Mouse (Mus musculus) liver, adult 2 months (tissue): ENCODE measurements around the gene Olfr1086.

Experiments used
- CTCF ChIP-seq: fragments of 200-500 bp; IDR thresholded peaks from 2 replicates; pipeline ENCODE4 v1.5.1; 2011; ENCODE audit warnings: low read depth, low read length, control low read depth
- POLR2A ChIP-seq: fragments of 200-500 bp; IDR thresholded peaks from 2 replicates; pipeline ENCODE4 v1.6.1; 2011; ENCODE audit warnings: low read length, control low read depth; ENCODE audit not compliant: insufficient read depth; ENCODE audit errors: extremely low read depth

DNA sequence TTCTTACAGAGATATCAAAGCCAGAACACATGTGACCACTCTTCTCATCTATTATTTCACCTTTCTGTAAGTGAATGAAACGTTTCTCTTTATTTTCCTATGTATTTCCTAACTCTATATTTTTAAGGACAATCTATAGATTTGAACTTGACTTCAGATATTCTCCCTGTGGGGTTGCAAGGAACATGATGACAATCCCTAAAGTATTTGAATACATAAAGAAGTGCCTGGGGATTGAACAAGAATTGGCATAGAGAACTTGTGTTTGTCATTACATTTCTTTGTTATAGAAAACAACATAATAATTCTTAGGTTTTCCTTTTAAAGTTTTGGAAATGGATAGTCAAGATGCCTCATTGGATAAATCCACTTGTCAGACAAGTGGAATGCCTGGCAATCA lies 18.0 kb downstream of the Olfr1086 start, which contains the start of gene Olfr1085:
- TF ChIP-seq CTCF, result no peak
- TF ChIP-seq POLR2A, result no peak
